Mouse (Mus musculus): Measurements from ENCODE around the gene Cops2.

DNA sequence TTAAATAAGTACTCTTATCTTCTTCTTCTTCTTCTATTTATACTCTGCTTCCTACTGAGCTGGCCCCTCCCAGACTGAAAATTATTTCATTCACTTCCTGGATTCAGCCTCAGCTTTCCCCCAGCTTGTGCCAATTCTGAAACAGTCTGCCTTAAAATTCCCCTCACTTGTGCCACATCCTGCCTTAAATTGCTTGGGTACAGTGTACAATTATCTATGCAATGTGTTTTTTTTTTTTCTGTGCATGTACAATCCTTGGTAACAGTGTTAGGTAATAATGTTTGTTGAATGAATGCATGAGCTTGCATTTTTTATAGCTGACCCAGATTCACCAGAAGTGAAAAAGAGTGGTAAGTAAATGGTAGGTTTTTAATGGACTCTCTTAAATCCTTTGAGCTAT lies 70.6 kb downstream of the Cops2 start:
- no peak for TF ChIP-seq TAL1 (IDR thresholded peaks at IDR 0.05; ENCODE audit: low read length)
- TF ChIP-seq GATA1 (IDR thresholded peaks at IDR 0.05; ENCODE audit: low read length): no peak
